Mouse (Mus musculus) neural tube, embryonic 14.5 days (tissue): ENCODE results near the gene Eif4a1. TPM values are rescaled to one million over a fixed set of nuclear protein-coding genes. Genes with fewer than 3 reads are reported as not detected.
A peak's percentile ranks its signal among the peaks of the same experiment; 100 is the strongest.

Experiments used
- ATAC-seq: fragments of 200-750 bp; cut with Nextera tagmentation; 2 replicates; pipeline ENCODE4 v1.8.0; 2017; ENCODE audit warnings: low read depth, mild to moderate bottlenecking, moderate TSS enrichment, moderate library complexity
- H3K27ac ChIP-seq: fragments of 300-500 bp; sonication (generic); 2 replicates; pipeline ENCODE4 v1.5.1; 2014; ENCODE audit warnings: low read depth, mild to moderate bottlenecking, control low read depth, low read length, moderate library complexity, mixed read lengths
- H3K27me3 ChIP-seq: fragments of 300-500 bp; sonication (generic); 2 replicates; pipeline ENCODE4 v1.6.1; 2014; ENCODE audit warnings: low read length; ENCODE audit not compliant: control insufficient read depth, insufficient read depth
- H3K36me3 ChIP-seq: fragments of 300-500 bp; sonication (generic); 2 replicates; pipeline ENCODE4 v1.6.1; 2014; ENCODE audit warnings: low read length, mixed read lengths; ENCODE audit not compliant: control insufficient read depth, insufficient read depth
- H3K4me1 ChIP-seq: fragments of 300-500 bp; sonication (generic); 2 replicates; pipeline ENCODE4 v1.6.1; 2014; ENCODE audit warnings: low read length; ENCODE audit not compliant: control insufficient read depth, insufficient read depth
- H3K4me2 ChIP-seq: fragments of 300-500 bp; sonication (generic); 2 replicates; pipeline ENCODE4 v1.6.1; 2014; ENCODE audit warnings: mild to moderate bottlenecking, low read depth, low read length, control low read depth
- H3K4me3 ChIP-seq: fragments of 300-500 bp; sonication (generic); 2 replicates; pipeline ENCODE4 v1.5.1; 2014; ENCODE audit warnings: low read depth, low read length, control low read depth, mixed read lengths
- H3K9ac ChIP-seq: fragments of 300-500 bp; sonication (generic); replicated peaks from 2 replicates; pipeline ENCODE4 v1.6.1; 2014; ENCODE audit warnings: low read depth, mild to moderate bottlenecking, control low read depth, low read length, mixed read lengths
- H3K9me3 ChIP-seq: fragments of 300-500 bp; sonication (generic); 2 replicates; pipeline ENCODE4 v1.6.1; 2016; ENCODE audit warnings: low read length; ENCODE audit not compliant: control insufficient read depth
- WGBS: fragments of 180-500 bp; shearing (Covaris S2); extraction: QIAGEN DNeasy Blood & Tissue Kit; methylation state at CpG from one replicate; pipeline ENCODE4 v1.1.7; 2014; 5-methylcytosine and 5-hydroxymethylcytosine counted together
- polyA plus RNA-seq: library from polyadenylated mRNA; unstranded; fragments of >200 nt; fragmentation: Nextera tagmentation; extraction: Ambion mirVana; gene quantifications from 2 replicates; pipeline ENCODE4 v1.2.1, GENCODE M21; 2014

Eif4a1 gene
- polyA plus RNA-seq, 1 experiment from 2014 or later = 643 TPM

GRCm38 (mm10) chr11:69661221-69661881, 10.9 kb downstream of the Eif4a1 start:
- H3K27ac ChIP-seq = peak overlapping the region; percentile 34; the same call in 1 of the 2 replicates
- H3K4me3 ChIP-seq = peak overlapping the region; percentile 45
- no peaks in the 10 kb centered on the region for H3K27me3 ChIP-seq
- H3K4me2 ChIP-seq = peak overlapping the region; percentile 56
- WGBS = 77% methylated on average over 3 of the region's 3 CpGs
- peaks cover 10% of the 10 kb centered on the region; the same call in 1 of the 2 replicates for H3K4me1 ChIP-seq
- ATAC-seq = no peak
- H3K36me3 ChIP-seq = peaks cover 42% of the 10 kb centered on the region
- peak overlapping the region; percentile 51 for H3K9ac ChIP-seq
- no peaks in the 10 kb centered on the region for H3K9me3 ChIP-seq

- no peak overlapping the region for H3K4me3 ChIP-seq
- H3K9ac ChIP-seq = no peak overlapping the region
- no peak overlapping the region for H3K27ac ChIP-seq
- H3K9me3 ChIP-seq = no peaks in the 10 kb centered on the region
- no peak overlapping the region for H3K4me2 ChIP-seq
- WGBS = 86% methylated on average over 15 of the region's 15 CpGs
- no peak for ATAC-seq
- H3K27me3 ChIP-seq = no peaks in the 10 kb centered on the region
- peaks cover 24% of the 10 kb centered on the region for H3K36me3 ChIP-seq
- peaks cover 8% of the 10 kb centered on the region; the same call in 1 of the 2 replicates for H3K4me1 ChIP-seq
Observed at GRCm38 (mm10) chr11:69657462-69657881, 14.8 kb downstream of the Eif4a1 start.

- no peak overlapping the region for H3K4me2 ChIP-seq
- H3K27me3 ChIP-seq = no peaks in the 10 kb centered on the region
- H3K9me3 ChIP-seq = no peaks in the 10 kb centered on the region
- H3K36me3 ChIP-seq = peaks cover 30% of the 10 kb centered on the region
- 78% methylated on average over 10 of the region's 10 CpGs for WGBS
- H3K27ac ChIP-seq = no peak overlapping the region
- H3K9ac ChIP-seq = no peak overlapping the region
- H3K4me3 ChIP-seq = no peak overlapping the region
- peaks cover 8% of the 10 kb centered on the region; the same call in 1 of the 2 replicates for H3K4me1 ChIP-seq
- ATAC-seq = no peak; the same call in 1 of the 2 replicates
Observed at GRCm38 (mm10) chr11:69656617-69657461, 15.4 kb downstream of the Eif4a1 start.

GRCm38 (mm10) chr11:69656065-69656455, 16.2 kb downstream of the Eif4a1 start:
- no peaks in the 10 kb centered on the region for H3K27me3 ChIP-seq
- no peak overlapping the region for H3K4me2 ChIP-seq
- H3K9me3 ChIP-seq = no peaks in the 10 kb centered on the region
- H3K36me3 ChIP-seq = peaks cover 37% of the 10 kb centered on the region
- 0 out of 2 replicates have a peak, but pooled peaks cover 2% of the 10 kb centered on the region for H3K4me1 ChIP-seq
- WGBS = 79% methylated on average over 5 of the region's 5 CpGs
- ATAC-seq = no peak
- no peak overlapping the region for H3K9ac ChIP-seq
- H3K4me3 ChIP-seq = no peak overlapping the region
- no peak overlapping the region for H3K27ac ChIP-seq

GRCm38 (mm10) chr11:69655264-69656064, 16.8 kb downstream of the Eif4a1 start, which contains the start of gene Sox15:
Gene Sox15, plus strand, starts transcription at chr11:69655314.
- H3K27me3 ChIP-seq = no peaks in the 10 kb centered on the region
- peak; percentile 79 for ATAC-seq
- H3K4me1 ChIP-seq = 0 out of 2 replicates have a peak, but pooled peaks cover 2% of the 10 kb centered on the region
- no peak within 1 kb of the TSS for H3K27ac ChIP-seq
- H3K36me3 ChIP-seq = peaks cover 43% of the 10 kb centered on the region
- no peak within 1 kb of the TSS for H3K4me2 ChIP-seq
- H3K4me3 ChIP-seq = no peak within 1 kb of the TSS
- no peaks in the 10 kb centered on the region for H3K9me3 ChIP-seq
- WGBS = 23% methylated on average over 34 of the region's 34 CpGs
- H3K9ac ChIP-seq = no peak within 1 kb of the TSS

- Histone ChIP-seq H3K27me3 (no peaks in the 10 kb centered on the region), H3K4me1 (0 out of 2 replicates have a peak, but pooled peaks cover 2% of the 10 kb centered on the region), H3K9ac (no peak overlapping the region), H3K4me3 (no peak overlapping the region), H3K36me3 (peaks cover 50% of the 10 kb centered on the region), H3K4me2 (no peak overlapping the region), H3K9me3 (no peaks in the 10 kb centered on the region), H3K27ac (no peak overlapping the region)
- no peak for ATAC-seq
- WGBS = 47% methylated on average over 9 of the region's 9 CpGs
Observed at GRCm38 (mm10) chr11:69654760-69655159, 17.5 kb downstream of the Eif4a1 start.

GRCm38 (mm10) chr11:69653399-69653798, 18.8 kb downstream of the Eif4a1 start:
- Histone ChIP-seq H3K4me3 (no peak overlapping the region), H3K9ac (no peak overlapping the region), H3K36me3 (peaks cover 55% of the 10 kb centered on the region), H3K4me2 (no peak overlapping the region), H3K9me3 (no peaks in the 10 kb centered on the region), H3K4me1 (0 out of 2 replicates have a peak, but pooled peaks cover 2% of the 10 kb centered on the region), H3K27me3 (no peaks in the 10 kb centered on the region), H3K27ac (no peak overlapping the region)
- WGBS = 82% methylated on average over 5 of the region's 5 CpGs
- ATAC-seq = no peak

- peaks cover 80% of the 10 kb centered on the region for H3K36me3 ChIP-seq
- H3K9ac ChIP-seq = no peak overlapping the region
- no peak overlapping the region for H3K4me2 ChIP-seq
- no peaks in the 10 kb centered on the region for H3K27me3 ChIP-seq
- no peaks in the 10 kb centered on the region for H3K9me3 ChIP-seq
- H3K4me1 ChIP-seq = no peaks in the 10 kb centered on the region
- no peak overlapping the region for H3K27ac ChIP-seq
- no peak overlapping the region for H3K4me3 ChIP-seq
- no peak for ATAC-seq
- WGBS = 96% methylated on average over 5 of the region's 5 CpGs
Observed at GRCm38 (mm10) chr11:69645860-69646259, 26.4 kb downstream of the Eif4a1 start.
